Comparison of ENCODE assay signal across 23 mouse cellular contexts in genomic region chr3:55697174-55697573, GRCm38 (mm10).
DNase-seq lines count a peak whose midpoint lies in the region; ATAC-seq and TF ChIP-seq lines count a peak whose summit lies in the region.
"Had no signal": no experiment of that assay in that cellular context is flagged by ENCODE, and none has a peak within 500 bp of the region (broad histone marks: within the 10 kb centered on the region; RNA-seq: fewer than 3 reads in every experiment).

No protein-coding gene starts in this region.

- no peak overlapping the region for H3K9ac ChIP-seq in kidney, embryonic 15.5 days
- H3K9ac ChIP-seq in liver, adult 2 months (ENCODE audit: low read depth, low read length), result no peak overlapping the region
- H3K9ac ChIP-seq in liver, postnatal 0 days (replicated peaks), result no peak overlapping the region
- no peak overlapping the region for H3K9ac ChIP-seq in kidney, postnatal 0 days (ENCODE audit: low read depth, low read length)
- no peak overlapping the region for H3K9ac ChIP-seq in stomach, postnatal 0 days (ENCODE audit: low read length)
- H3K9ac ChIP-seq: forebrain, embryonic 13.5 days; hindbrain, embryonic 12.5 days had no signal

- no peak for TF ChIP-seq POLR2A in liver, adult 2 months (IDR thresholded peaks at IDR 0.05; ENCODE audit: extremely low read depth, insufficient read depth, low read length)

- no peaks in the 10 kb centered on the region for H3K27me3 ChIP-seq in kidney, embryonic 15.5 days
- no peaks in the 10 kb centered on the region for H3K27me3 ChIP-seq in liver, adult 2 months (ENCODE audit: control insufficient read depth, insufficient read depth, low read length)
- H3K27me3 ChIP-seq in liver, postnatal 0 days (ENCODE audit: insufficient read depth, low read length), result no peaks in the 10 kb centered on the region
- no peaks in the 10 kb centered on the region for H3K27me3 ChIP-seq in kidney, postnatal 0 days (ENCODE audit: insufficient read depth, low read length)
- no peaks in the 10 kb centered on the region for H3K27me3 ChIP-seq in stomach, postnatal 0 days (ENCODE audit: control insufficient read depth, insufficient read depth, low read length)
- H3K27me3 ChIP-seq: forebrain, embryonic 13.5 days; hindbrain, embryonic 12.5 days had no signal

- H3K27ac ChIP-seq in kidney, embryonic 15.5 days, result no peak overlapping the region
- H3K27ac ChIP-seq in liver, adult 2 months (replicated peaks; ENCODE audit: insufficient read depth, low read depth, low read length), result no peak overlapping the region
- H3K27ac ChIP-seq in liver, postnatal 0 days (ENCODE audit: low read depth), result no peak overlapping the region
- no peak overlapping the region for H3K27ac ChIP-seq in kidney, postnatal 0 days
- no peak overlapping the region for H3K27ac ChIP-seq in stomach, postnatal 0 days (replicated peaks)
- H3K27ac ChIP-seq: forebrain, embryonic 10.5 days; forebrain, embryonic 13.5 days; heart, adult 2 months; hindbrain, embryonic 12.5 days had no signal

- no peaks in the 10 kb centered on the region for H3K9me3 ChIP-seq in kidney, embryonic 15.5 days (replicated peaks)
- H3K9me3 ChIP-seq in liver, postnatal 0 days (ENCODE audit: low read length), result no peaks in the 10 kb centered on the region
- no peaks in the 10 kb centered on the region for H3K9me3 ChIP-seq in kidney, postnatal 0 days (replicated peaks; ENCODE audit: low read length)
- no peaks in the 10 kb centered on the region for H3K9me3 ChIP-seq in stomach, postnatal 0 days (ENCODE audit: control insufficient read depth, low read length)
- H3K9me3 ChIP-seq: forebrain, embryonic 10.5 days; forebrain, embryonic 13.5 days; hindbrain, embryonic 12.5 days had no signal

- 90% methylated on average over 2 of the region's 2 CpGs for WGBS in kidney, embryonic 15.5 days
- 32% methylated on average over 2 of the region's 2 CpGs for WGBS in liver, adult 2 months
- 66% methylated on average over 2 of the region's 2 CpGs for WGBS in liver, postnatal 0 days (ENCODE audit: insufficient replicate concordance)
- WGBS in kidney, postnatal 0 days, result 86% methylated on average over 2 of the region's 2 CpGs
- 73% methylated on average over 2 of the region's 2 CpGs for WGBS in stomach, postnatal 0 days

- H3K4me1 ChIP-seq in kidney, embryonic 15.5 days, result no peaks in the 10 kb centered on the region
- H3K4me1 ChIP-seq in liver, adult 2 months (ENCODE audit: control insufficient read depth, insufficient read depth, low read length), result peaks cover 8% of the 10 kb centered on the region; the same call in 1 of the 2 replicates
- H3K4me1 ChIP-seq in liver, postnatal 0 days (ENCODE audit: insufficient read depth), result no peaks in the 10 kb centered on the region; the same call in 1 of the 2 replicates
- H3K4me1 ChIP-seq in kidney, postnatal 0 days (replicated peaks; ENCODE audit: insufficient read depth, low read length), result no peaks in the 10 kb centered on the region
- H3K4me1 ChIP-seq in stomach, postnatal 0 days (replicated peaks; ENCODE audit: control insufficient read depth, insufficient read depth), result no peaks in the 10 kb centered on the region
- H3K4me1 ChIP-seq: forebrain, embryonic 10.5 days; forebrain, embryonic 13.5 days; hindbrain, embryonic 12.5 days had no signal

- TF ChIP-seq CTCF in liver, adult 2 months (IDR thresholded peaks at IDR 0.05; ENCODE audit: low read depth, low read length), result no peak
- TF ChIP-seq CTCF in liver, postnatal 0 days (IDR thresholded peaks at IDR 0.05; ENCODE audit: low read depth), result no peak
- no peak for TF ChIP-seq CTCF in kidney, postnatal 0 days (IDR thresholded peaks at IDR 0.05; ENCODE audit: low read depth)
- no peak for TF ChIP-seq CTCF in stomach, postnatal 0 days (IDR thresholded peaks at IDR 0.05; ENCODE audit: low read depth)

- DNase-seq in kidney, adult 18-20 months, result peak; percentile 29
- DNase-seq in liver, adult 2 months (ENCODE audit: extremely low read depth, low read depth, low spot score), result peak; percentile 48
- no peak for DNase-seq in liver, postnatal 0 days
- DNase-seq in kidney, postnatal 0 days (ENCODE audit: low spot score), result no peak
- no peak for DNase-seq in stomach, postnatal 0 days (ENCODE audit: low spot score)
- DNase-seq in heart, adult 9 months (ENCODE audit: low spot score in 2 of 2), result no peak
- DNase-seq in retina, postnatal 1 day, result no peak
- DNase-seq: adrenal gland, adult 8-10 months; adrenal gland, postnatal 36 days; cerebellum, adult 18-20 months; cerebellum, adult 9-10 months; cerebellum, postnatal 14 days; gastrocnemius, postnatal 10 days; gastrocnemius, postnatal 36 days; heart, adult 2 months had no signal

- no peak for ATAC-seq in kidney, embryonic 15.5 days (replicated peaks; ENCODE audit: low FRiP score)
- no peak for ATAC-seq in liver, postnatal 0 days
- ATAC-seq in kidney, postnatal 0 days (replicated peaks; ENCODE audit: low FRiP score, low read depth), result peak; percentile 25; the same call in 1 of the 2 replicates
- peak; percentile 74; the same call in 1 of the 2 replicates for ATAC-seq in stomach, postnatal 0 days (ENCODE audit: low FRiP score, low TSS enrichment)
- ATAC-seq: activated CD4-positive, CD25-positive, alpha-beta regulatory T cell, adult 4 months; CD4-positive, CD25-positive, alpha-beta regulatory T cell, adult 4 months; forebrain, embryonic 13.5 days; forebrain, embryonic 16.5 days had no signal

- no peaks in the 10 kb centered on the region for H3K36me3 ChIP-seq in kidney, embryonic 15.5 days
- no peaks in the 10 kb centered on the region for H3K36me3 ChIP-seq in liver, adult 2 months (ENCODE audit: control insufficient read depth, insufficient read depth, low read length)
- no peaks in the 10 kb centered on the region for H3K36me3 ChIP-seq in liver, postnatal 0 days (replicated peaks; ENCODE audit: insufficient read depth, low read length)
- no peaks in the 10 kb centered on the region for H3K36me3 ChIP-seq in kidney, postnatal 0 days (ENCODE audit: insufficient read depth, low read length)
- H3K36me3 ChIP-seq in stomach, postnatal 0 days (ENCODE audit: control insufficient read depth, insufficient read depth, low read length), result no peaks in the 10 kb centered on the region
- H3K36me3 ChIP-seq: forebrain, embryonic 10.5 days had no signal

- no peak for TF ChIP-seq EP300 in liver, postnatal 0 days (IDR thresholded peaks at IDR 0.05; ENCODE audit: low read depth)
- TF ChIP-seq EP300 in stomach, postnatal 0 days (optimal IDR thresholded peaks at IDR 0.05), result no peak

- no peaks in the 10 kb centered on the region for H3K79me2 ChIP-seq in liver, adult 2 months (ENCODE audit: control insufficient read depth, insufficient read depth, low read length)

- no peak overlapping the region for H3K4me3 ChIP-seq in kidney, embryonic 15.5 days (replicated peaks)
- H3K4me3 ChIP-seq in liver, adult 2 months (ENCODE audit: insufficient read depth, low read depth, low read length), result no peak overlapping the region
- H3K4me3 ChIP-seq in liver, postnatal 0 days (ENCODE audit: low read depth, low read length), result no peak overlapping the region
- no peak overlapping the region for H3K4me3 ChIP-seq in kidney, postnatal 0 days (replicated peaks; ENCODE audit: low read depth, low read length)
- no peak overlapping the region for H3K4me3 ChIP-seq in stomach, postnatal 0 days (ENCODE audit: low read depth, low read length)
- H3K4me3 ChIP-seq: forebrain, embryonic 10.5 days; forebrain, embryonic 13.5 days; heart, adult 2 months; hindbrain, embryonic 12.5 days had no signal

- H3K4me2 ChIP-seq in kidney, embryonic 15.5 days, result no peak overlapping the region
- H3K4me2 ChIP-seq in liver, postnatal 0 days (ENCODE audit: low read depth, low read length), result no peak overlapping the region
- no peak overlapping the region for H3K4me2 ChIP-seq in kidney, postnatal 0 days (ENCODE audit: low read length)
- H3K4me2 ChIP-seq in stomach, postnatal 0 days (replicated peaks; ENCODE audit: low read depth), result no peak overlapping the region
- H3K4me2 ChIP-seq: forebrain, embryonic 13.5 days; heart, embryonic 11.5 days; hindbrain, embryonic 12.5 days had no signal

Comparison
In these comparisons a context has a peak if more than half of its experiments do, and no peak if none do; other contexts are left out.
1. DNase-seq: peak in kidney, adult 18-20 months (single experiment) and liver, adult 2 months (single experiment); none in liver, postnatal 0 days (single experiment), kidney, postnatal 0 days (single experiment), stomach, postnatal 0 days (single experiment), heart, adult 9 months (0 of 2) and retina, postnatal 1 day (single experiment).
2. ATAC-seq: peak in kidney, postnatal 0 days (single experiment) and stomach, postnatal 0 days (single experiment); none in kidney, embryonic 15.5 days (single experiment) and liver, postnatal 0 days (single experiment).